In the genomic region with DNA sequence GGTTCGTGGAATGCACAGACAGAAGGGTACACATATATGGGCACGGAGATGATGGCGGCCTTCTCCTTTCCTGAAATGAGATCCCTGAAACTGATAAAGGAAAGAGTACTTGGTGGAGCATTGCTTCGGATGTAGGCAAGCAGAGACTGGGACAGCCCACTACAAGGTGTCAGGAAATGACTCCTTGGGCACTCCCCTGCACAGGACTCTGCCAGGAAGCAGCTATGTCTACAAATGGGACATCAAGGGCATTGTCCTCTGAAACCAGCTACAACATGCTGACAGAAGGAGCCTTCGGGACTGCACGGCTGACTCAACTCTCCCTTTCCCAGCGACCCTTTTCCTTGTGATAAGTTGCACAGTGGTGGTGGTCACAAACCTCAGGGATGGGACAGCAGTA, we compare ENCODE assay signal across 19 mouse cellular contexts.
"Had no signal": no experiment of that assay in that cellular context is flagged by ENCODE, and none has a peak within 500 bp of the region (broad histone marks: within the 10 kb centered on the region; RNA-seq: fewer than 3 reads in every experiment).

No protein-coding gene starts in this region.

- H3K9me3 ChIP-seq: limb, embryonic 10.5 days; limb, embryonic 13.5 days; liver, embryonic 15.5 days; lung, embryonic 15.5 days had no signal

- H3K9ac ChIP-seq: limb, embryonic 13.5 days; liver, embryonic 15.5 days; lung, embryonic 15.5 days had no signal

- DNase-seq: kidney, adult 2 months; kidney, postnatal 25 days; layer of hippocampus, adult 9-11 months; liver; midbrain, embryonic 14.5 days; right cerebral cortex, adult 18-20 months; right cerebral cortex, postnatal 14 days; right cerebral cortex, postnatal 4 days; thymus, adult 2 months; thymus, postnatal 14 days; thymus, postnatal 4 days had no signal

- ATAC-seq: intestine, postnatal 0 days had no signal

- H3K4me3 ChIP-seq: layer of hippocampus, adult 2 months; limb, embryonic 10.5 days; limb, embryonic 13.5 days; liver, embryonic 15.5 days; lung, embryonic 15.5 days had no signal

- H3K27ac ChIP-seq: kidney, postnatal 0 days; layer of hippocampus, adult 2 months; limb, embryonic 10.5 days; limb, embryonic 13.5 days; liver, embryonic 15.5 days; lung, embryonic 15.5 days had no signal

- H3K4me2 ChIP-seq: limb, embryonic 13.5 days; liver, embryonic 15.5 days; lung, embryonic 15.5 days; midbrain, embryonic 11.5 days had no signal

- H3K27me3 ChIP-seq: limb, embryonic 13.5 days; liver, embryonic 15.5 days; lung, embryonic 15.5 days had no signal
